Mouse (Mus musculus) splenic B cell, adult 2 months (primary cell): ENCODE measurements around the gene Myo1c.

Experiments used
- DNase-seq: peaks from one replicate; pipeline ENCODE4 v3.0.0-alpha.2; 2011; ENCODE audit warnings: low read depth, low spot score
- H3K27me3 ChIP-seq: 2 replicates; pipeline ENCODE4 v1.6.1; 2012; ENCODE audit warnings: mild to moderate bottlenecking, low read length, moderate library complexity, mixed read lengths; ENCODE audit not compliant: control insufficient read depth, poor library complexity, insufficient read depth, severe bottlenecking
- H3K36me3 ChIP-seq: 2 replicates; pipeline ENCODE4 v1.6.1; 2012; ENCODE audit warnings: mild to moderate bottlenecking, low read length, moderate library complexity, mixed read lengths; ENCODE audit not compliant: control insufficient read depth, poor library complexity, insufficient read depth, severe bottlenecking

Myo1c gene

DNA sequence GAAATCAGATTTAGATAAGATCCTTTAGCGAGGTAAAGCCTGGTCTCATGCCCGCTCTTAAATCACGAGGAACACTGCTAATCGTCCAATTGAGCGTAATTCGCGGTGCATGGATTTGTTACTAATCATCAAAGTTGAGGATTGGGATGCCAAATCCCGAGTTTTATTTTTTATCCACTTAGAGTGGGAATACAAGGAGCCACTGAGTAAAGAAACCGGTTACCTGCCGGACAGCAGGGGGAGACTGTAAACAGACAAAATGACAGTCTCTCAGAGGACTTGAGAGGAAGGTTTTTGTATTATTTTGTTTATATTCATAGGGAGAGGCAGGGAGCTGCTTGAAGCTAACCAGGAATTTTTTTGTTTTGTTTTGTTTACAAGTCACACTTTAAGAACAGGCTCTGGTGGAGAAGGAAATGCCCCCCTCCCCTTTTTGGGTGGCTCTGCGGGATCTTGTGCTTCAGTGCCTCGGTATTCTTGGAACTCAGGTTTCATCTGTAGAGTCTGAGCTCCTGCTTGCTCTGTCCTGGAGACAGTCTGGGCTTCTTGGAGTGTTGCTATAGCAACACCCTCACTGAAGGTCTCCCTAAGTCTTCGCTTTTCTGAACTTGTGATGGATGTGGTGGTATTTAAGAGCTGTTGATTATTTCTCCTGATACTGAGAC lies 18.6 kb upstream of the Myo1c start:
- peak; percentile 61 for DNase-seq
- H3K27me3 ChIP-seq: no peaks in the 10 kb centered on the region; the same call in 1 of the 2 replicates

DNA sequence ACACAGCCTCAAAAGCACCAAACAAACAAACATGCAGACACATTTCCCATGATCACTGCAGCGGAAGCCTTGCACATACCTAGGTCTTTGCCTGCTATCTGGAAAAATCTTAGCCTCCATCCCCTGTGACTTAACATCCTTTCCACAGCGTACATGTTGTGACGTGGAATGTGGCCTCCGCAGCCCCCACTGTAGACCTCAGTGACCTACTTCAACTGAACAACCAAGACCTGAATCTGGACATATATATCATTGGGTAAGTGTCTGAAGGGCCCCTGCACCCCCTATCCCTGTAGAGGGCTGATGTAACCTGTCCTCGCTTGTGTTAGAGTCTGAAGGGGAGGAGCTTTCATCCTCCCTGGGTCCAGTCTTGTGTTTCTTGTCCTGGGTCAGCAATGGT lies 17.4 kb upstream of the Myo1c start:
- H3K36me3 ChIP-seq: peaks cover 5% of the 10 kb centered on the region
- H3K27me3 ChIP-seq: no peaks in the 10 kb centered on the region; the same call in 1 of the 2 replicates
- no peak for DNase-seq

More for the DNA sequence above, 18.6 kb upstream of the Myo1c start:
- H3K36me3 ChIP-seq: peaks cover 5% of the 10 kb centered on the region

DNA sequence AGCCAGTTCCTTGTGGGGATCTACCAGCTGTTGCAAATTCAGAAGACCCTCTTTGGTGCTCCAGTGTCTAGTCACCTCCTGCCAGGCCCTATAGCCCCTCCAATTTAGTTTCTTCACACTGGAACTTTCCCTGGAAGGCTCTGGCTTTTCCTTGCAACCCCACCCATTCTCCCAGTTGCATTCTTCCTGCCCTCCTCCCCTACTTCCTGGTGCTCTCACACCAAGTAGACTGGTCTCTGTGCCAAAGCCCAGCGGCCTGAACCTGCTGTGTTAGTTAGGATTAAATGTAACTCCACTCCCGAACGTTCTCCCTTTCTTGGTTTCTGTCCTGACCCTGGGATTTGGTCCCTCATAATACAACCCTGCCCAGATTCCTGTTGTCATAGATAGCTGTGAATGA lies 15.5 kb upstream of the Myo1c start:
- DNase-seq: no peak
- H3K27me3 ChIP-seq: no peaks in the 10 kb centered on the region

DNA sequence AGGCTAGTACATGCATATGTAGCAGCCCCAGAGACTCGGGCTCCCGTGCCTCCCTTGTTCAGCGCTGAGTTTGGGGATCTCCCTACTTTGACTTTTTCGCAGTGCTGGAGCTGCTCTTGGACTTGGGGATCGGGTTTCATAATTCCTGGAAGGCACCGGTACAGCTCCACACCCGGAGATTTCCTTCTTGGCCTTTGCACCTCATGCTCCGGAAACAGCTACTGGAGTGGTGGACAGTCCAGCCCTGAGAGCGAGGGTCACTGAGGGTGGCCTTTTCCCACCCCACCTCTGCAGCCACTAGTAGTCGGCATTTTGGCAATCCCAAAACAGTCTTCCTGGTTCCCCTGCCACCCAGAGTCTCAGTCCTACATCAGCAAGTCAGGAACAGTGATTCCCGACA lies 15.0 kb upstream of the Myo1c start:
- peaks cover 5% of the 10 kb centered on the region for H3K36me3 ChIP-seq
- H3K27me3 ChIP-seq: no peaks in the 10 kb centered on the region
- no peak for DNase-seq

More for the DNA sequence above, 15.5 kb upstream of the Myo1c start:
- H3K36me3 ChIP-seq: peaks cover 5% of the 10 kb centered on the region

DNA sequence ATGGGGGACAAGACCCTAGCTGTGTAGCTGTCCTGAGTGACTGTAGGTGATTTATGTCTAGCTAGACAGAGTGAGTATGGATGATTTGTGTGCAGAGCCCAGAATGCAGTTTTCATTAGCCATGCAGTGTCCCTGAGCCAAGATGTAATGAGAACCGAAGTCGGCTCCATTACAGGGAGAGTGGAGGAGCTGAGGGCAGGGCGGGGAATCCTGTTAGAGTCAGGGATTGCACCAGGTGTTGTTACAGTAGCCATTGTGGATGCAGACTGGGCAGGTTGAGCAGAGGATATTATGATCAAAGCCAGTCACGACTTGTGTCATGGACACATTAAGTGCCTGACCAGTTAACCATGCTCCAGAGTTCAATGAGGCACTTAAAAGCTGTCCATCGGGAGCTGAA lies 7.0 kb upstream of the Myo1c start:
- DNase-seq: no peak
- H3K36me3 ChIP-seq: peaks cover 3% of the 10 kb centered on the region
- H3K27me3 ChIP-seq: no peaks in the 10 kb centered on the region

DNA sequence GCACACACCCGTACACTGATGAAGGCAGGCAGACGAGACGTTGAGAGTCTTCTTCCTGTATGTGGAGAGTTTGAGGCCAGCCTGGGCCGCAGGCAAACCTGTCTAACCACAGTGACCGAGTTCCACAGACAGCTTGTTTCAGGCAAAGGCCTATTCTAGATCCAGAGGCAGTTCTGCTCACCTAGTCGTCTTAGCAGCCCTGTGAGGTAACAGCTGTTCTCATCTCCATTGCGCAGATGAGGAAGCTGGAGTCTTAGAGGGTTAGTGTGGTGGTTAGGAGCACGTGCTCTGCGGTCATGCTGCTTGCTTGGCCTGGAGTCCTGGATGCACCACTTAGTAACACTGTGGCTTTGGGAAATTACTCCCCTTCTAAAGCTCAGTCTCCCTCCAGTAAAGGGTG lies 5.6 kb upstream of the Myo1c start:
- peak; percentile 69 for DNase-seq
- Histone ChIP-seq H3K36me3 (peaks cover 3% of the 10 kb centered on the region), H3K27me3 (no peaks in the 10 kb centered on the region)

DNA sequence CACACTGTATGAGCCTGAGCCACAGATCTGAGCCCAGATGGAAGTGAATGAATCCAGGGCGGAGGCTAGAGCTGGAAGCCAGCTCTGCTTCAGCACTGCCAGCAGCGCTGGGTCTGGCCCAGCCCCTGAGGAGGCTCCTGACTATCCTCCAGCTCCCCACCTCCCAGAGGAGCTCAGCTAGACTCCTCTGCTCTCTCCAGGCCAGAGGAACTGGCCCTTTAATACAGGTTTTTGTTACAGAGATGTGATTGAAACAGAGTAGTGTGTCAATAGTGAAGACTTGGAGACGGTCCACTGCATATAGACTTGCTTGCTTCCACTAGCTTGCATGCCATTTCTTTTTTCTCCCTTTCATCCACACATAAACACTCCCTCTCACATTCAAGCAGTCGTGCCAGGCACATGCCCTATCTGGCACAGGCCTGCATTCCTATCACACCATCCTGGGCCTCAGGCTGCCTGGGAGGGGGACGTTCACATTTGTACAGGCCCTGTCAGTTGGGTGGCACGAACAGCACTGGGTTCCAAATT lies 2.6 kb upstream of the Myo1c start:
- no peaks in the 10 kb centered on the region for H3K27me3 ChIP-seq
- DNase-seq: no peak
- H3K36me3 ChIP-seq: peaks cover 3% of the 10 kb centered on the region; the same call in 1 of the 2 replicates

DNA sequence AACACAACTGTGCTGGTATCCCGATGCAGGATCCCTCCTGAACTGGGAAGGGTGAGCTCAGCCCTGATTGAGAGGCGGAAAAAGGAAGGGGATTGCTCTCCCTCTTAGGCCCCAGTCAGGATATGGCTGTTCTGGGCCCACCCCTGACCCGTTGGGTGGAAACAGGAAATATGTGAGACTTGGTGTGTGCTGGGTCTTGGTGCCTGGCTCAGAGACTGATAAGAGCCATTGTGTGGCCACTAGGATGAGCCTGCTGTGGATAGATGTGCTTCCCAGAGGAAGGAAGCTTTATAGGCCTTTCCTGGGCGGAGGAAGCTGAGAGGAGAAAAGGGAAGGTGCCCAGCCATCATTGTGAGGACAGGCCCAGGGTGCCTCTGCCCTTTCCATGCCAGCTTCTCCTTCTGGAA lies 1.1 kb upstream of the Myo1c start:
- Histone ChIP-seq H3K27me3 (no peaks in the 10 kb centered on the region), H3K36me3 (peaks cover 3% of the 10 kb centered on the region; the same call in 1 of the 2 replicates)
- no peak for DNase-seq

DNA sequence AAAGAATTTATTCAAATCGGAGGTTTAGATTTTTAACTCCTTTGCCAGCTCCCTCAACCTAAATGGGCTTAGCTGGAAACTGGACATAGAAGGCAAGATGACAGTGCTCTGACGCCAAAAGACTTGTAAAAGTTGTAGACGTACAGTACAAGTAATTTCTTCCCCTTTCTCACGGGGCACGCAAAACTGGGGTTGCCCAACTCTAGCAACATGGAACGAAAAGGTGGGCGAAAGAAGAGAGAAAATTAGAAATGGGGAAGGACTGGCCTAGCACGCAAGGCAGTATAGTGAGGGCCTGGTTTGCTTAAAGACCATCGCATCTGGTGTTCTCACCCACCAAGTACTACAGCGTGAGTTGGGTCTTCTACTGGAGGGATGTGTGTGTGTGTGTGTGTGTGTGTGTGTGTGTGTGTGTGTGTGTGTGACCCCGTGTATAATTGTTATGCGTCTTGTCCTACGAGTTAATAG lies 688 bp downstream of the Myo1c start:
- no peaks in the 10 kb centered on the region for H3K27me3 ChIP-seq
- peaks cover 3% of the 10 kb centered on the region; the same call in 1 of the 2 replicates for H3K36me3 ChIP-seq
- DNase-seq: peak; percentile 80

DNA sequence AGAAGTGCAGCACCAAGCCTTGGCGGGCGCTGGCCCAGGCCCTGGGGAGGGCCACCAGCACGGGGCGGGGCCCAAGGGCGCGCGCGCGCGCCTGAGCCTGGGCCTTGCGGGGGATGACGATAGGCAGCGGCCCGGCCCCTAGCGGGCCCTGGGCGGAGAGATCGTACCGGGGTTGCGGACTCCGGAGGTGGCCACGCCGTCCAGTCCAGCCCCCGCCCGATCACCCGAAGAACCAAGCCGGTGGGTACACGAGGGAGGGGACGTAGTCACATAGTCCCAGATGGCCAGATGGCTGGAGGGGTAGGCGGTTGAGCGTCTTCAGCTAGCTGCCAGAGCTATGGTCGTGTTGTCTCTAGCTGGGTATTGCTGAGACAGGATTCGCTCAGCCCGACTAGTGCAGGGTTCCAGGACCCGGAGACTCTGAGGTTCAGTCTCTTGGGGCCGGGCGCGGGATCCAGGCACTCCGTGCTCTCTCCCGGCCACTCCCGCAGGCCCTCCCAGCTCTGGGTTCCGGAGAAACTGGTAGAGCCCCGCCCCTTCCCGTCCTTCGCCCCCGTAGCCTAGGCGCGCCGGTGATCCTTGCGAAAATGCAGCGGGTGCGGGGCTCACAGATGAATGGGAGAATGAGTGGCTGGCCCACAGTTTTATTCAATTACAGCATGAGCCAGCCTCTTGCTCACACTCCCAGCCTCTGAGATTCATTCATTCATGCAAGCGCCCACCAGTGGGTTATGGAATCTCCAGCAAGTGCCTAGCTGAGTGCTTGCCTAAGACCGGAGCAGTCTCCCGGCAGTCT lies 1.3 kb downstream of the Myo1c start:
- H3K36me3 ChIP-seq: peaks cover 3% of the 10 kb centered on the region; the same call in 1 of the 2 replicates
- no peaks in the 10 kb centered on the region for H3K27me3 ChIP-seq
- peak; percentile 85 for DNase-seq

DNA sequence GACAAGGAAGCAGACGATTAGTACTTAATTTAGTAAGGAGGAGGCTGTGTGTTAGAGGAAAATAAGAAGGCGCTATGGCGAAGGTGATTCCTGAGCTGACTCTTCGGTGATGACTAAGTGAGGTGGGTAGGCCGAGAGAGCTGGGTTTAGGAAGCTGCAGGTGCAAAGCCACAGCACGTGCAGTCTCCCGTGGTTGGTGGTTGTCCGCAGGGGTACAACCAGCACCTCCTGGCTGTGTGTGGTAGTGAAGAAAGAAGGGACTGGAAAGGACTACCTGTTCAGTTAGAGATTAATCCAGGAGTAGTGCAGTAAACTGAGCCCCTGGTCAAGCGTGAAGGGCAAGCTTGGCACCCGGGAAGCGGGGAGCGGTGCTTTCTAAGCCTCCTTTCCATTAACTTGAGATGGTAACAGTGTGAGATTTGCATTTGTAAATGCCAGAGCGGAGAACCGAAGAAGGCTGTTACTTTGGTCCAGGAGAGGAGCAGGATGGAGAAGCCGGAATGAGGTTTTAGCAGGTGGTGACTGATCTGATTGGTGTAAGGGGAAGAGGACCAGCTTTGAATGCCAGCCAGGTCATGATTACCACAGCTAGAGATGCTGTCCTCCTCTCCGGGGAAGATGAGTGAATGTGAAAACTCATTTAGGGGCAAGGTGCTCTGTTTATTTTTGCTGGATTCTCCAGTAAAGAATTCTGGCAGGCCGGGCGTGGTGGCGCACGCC lies 2.1 kb downstream of the Myo1c start:
- Histone ChIP-seq H3K36me3 (peaks cover 4% of the 10 kb centered on the region), H3K27me3 (no peaks in the 10 kb centered on the region)
- peak; percentile 72 for DNase-seq

DNA sequence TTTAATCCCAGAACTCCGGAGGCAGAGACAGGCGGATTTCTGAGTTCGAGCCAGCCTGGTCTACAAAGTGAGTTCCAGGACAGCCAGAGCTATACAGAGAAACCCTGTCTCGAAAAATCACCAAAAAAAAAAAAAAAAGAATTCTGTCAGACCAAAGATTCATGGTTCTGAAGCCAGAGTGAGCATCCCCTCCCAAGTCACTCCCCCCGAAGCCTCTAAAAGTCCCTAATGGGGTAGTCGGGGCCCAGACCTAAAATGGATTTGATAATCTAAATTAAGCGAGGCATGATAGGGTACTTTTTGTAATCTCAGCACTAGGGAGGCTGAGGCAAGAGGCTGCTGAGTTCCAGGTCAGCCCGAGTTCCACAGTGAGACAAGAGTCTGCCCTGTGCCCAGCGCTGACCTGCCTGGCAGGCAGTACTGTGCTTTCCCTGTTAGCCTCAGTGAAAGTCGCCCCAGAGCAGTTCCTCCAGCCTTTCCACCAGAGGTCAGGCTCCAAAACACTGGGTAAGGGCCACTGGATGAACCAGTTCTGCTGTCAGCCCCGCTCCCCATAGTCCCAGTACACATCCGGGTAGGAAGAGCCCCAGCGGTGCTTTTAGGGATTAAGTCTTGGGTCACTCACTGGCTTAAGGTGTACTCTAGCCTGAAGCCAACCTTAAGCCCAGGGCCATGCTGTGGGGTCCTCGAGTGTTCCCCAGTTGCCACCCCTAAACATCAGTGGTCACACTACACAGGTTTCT lies 2.8 kb downstream of the Myo1c start:
- H3K36me3 ChIP-seq: peaks cover 7% of the 10 kb centered on the region
- DNase-seq: no peak

DNA sequence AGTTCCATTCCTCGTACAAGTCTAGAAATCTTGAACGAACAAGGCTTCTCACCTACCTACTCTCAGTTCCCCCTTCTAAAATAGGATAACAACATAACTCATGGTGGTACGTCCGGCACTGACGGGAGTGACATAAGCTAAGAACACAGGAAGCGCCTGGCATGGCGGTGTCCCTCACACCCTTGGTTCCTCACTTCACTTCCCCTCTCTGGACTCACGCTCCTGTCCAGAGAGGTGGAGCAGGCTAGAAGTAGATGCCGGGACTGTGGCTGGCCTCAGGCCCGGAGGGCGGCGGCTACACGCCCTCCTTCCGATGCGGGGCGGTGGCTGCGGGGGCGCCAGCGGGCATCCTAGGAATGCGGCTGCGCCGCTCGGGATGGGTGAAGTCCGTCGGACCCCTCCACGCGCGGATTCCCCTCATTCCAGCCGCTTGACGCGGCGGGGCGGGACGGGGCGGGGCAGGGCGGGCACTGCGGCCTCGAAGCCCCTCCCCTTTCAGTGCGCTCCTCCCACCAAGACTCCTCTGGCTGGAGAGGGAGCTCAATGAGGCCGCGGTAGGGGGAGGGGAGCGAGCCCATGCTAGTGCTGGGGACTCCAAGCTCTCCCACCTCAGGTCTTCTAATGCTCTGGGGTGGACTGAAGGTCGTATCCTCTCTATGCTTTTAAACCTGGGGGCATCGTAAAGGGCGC lies 3.6 kb downstream of the Myo1c start:
- peak; percentile 94 for DNase-seq
- Histone ChIP-seq H3K36me3 (peaks cover 10% of the 10 kb centered on the region), H3K27me3 (no peaks in the 10 kb centered on the region)

More for the DNA sequence above, 2.8 kb downstream of the Myo1c start:
- no peaks in the 10 kb centered on the region for H3K27me3 ChIP-seq
